Mouse (Mus musculus): ENCODE data around the gene Phpt1. TPM values are rescaled to one million over a fixed set of nuclear protein-coding genes. Genes with fewer than 3 reads are reported as not detected.

The Phpt1 gene
- total RNA-seq, 2 experiments from 2014 or later: 63.5 to 82.8 TPM

Other genes starting within 250 kb of the Phpt1 start
- gene Man1b1, start 242.9 kb downstream of the Phpt1 start, total RNA-seq (2021): 10 to 100 TPM; 41.5 to 41.9 TPM
- gene Dpp7, start 218.9 kb downstream of the Phpt1 start, total RNA-seq (2021): 10 to 100 TPM; 15.4 to 19.1 TPM
- gene Uap1l1, start 209.5 kb downstream of the Phpt1 start, total RNA-seq (2021): 10 to 100 TPM; 11.2 to 11.8 TPM
- gene Sapcd2, start 202.9 kb downstream of the Phpt1 start, total RNA-seq (2021): 1 to 10 TPM; 3.3 to 5.3 TPM
- 10 to 100 TPM; 11.7 to 15.1 TPM for gene Entpd2, start 179.3 kb downstream of the Phpt1 start, total RNA-seq (2021)
- gene Npdc1, start 175.9 kb downstream of the Phpt1 start, total RNA-seq (2021): 10 to 100 TPM; 67.8 to 83.9 TPM
- gene Fut7, start 152.0 kb downstream of the Phpt1 start, total RNA-seq (2021): 1 to 10 TPM in 1 of 2 experiments, under 1 TPM in 1; 0.67 to 1.1 TPM
- gene Abca2, start 146.5 kb downstream of the Phpt1 start, total RNA-seq (2021): 10 to 100 TPM; 21.1 to 27.4 TPM
- gene Clic3, start 118.4 kb downstream of the Phpt1 start, total RNA-seq (2021): under 1 TPM; 0.90 to 0.91 TPM
- 10 to 100 TPM; 33.1 to 42.3 TPM for gene Paxx, start 114.1 kb downstream of the Phpt1 start, total RNA-seq (2021)
- gene Ptgds, start 105.2 kb downstream of the Phpt1 start, total RNA-seq (2021): 1 to 10 TPM; 3.8 to 3.9 TPM
- gene Lcn12, start 81.3 kb downstream of the Phpt1 start, total RNA-seq (2021): not detected
- gene Fbxw5, start 74.5 kb downstream of the Phpt1 start, total RNA-seq (2021): 10 to 100 TPM; 73.1 to 88.8 TPM
- 10 to 100 TPM; 16.8 to 42.9 TPM for gene C8g, start 73.5 kb downstream of the Phpt1 start, total RNA-seq (2021)
- 10 to 100 TPM; 18.0 to 22.7 TPM for gene Traf2, start 28.3 kb downstream of the Phpt1 start, total RNA-seq (2021)
- gene Edf1, start 17.4 kb downstream of the Phpt1 start, total RNA-seq (2021): 100 to 1,000 TPM; 266 to 285 TPM
- 1 to 10 TPM; 1.6 to 6.3 TPM for gene Mamdc4, start 379 bp downstream of the Phpt1 start, total RNA-seq (2021)
- 1 to 10 TPM; 1.8 to 2.2 TPM for gene Ajm1, start 6.5 kb upstream of the Phpt1 start, total RNA-seq (2021)
- 10 to 100 TPM; 70.0 to 88.5 TPM for gene Rabl6, start 33.3 kb upstream of the Phpt1 start, total RNA-seq (2021)
- gene Ccdc183, start 42.5 kb upstream of the Phpt1 start, total RNA-seq (2021): not detected
- 10 to 100 TPM; 28.2 to 30.8 TPM for gene Tmem141, start 46.8 kb upstream of the Phpt1 start, total RNA-seq (2021)
- 10 to 100 TPM; 11.3 to 15.8 TPM for gene Fcna, start 52.8 kb upstream of the Phpt1 start, total RNA-seq (2021)
- gene Lcn8, start 77.9 kb upstream of the Phpt1 start, total RNA-seq (2021): 1 to 10 TPM in 1 of 2 experiments, not detected in 1; 1.6 TPM
- not detected for gene Lcn5, start 82.7 kb upstream of the Phpt1 start, total RNA-seq (2021)
- not detected for gene Lcn6, start 101.6 kb upstream of the Phpt1 start, total RNA-seq (2021)
- not detected for gene Lcn10, start 107.5 kb upstream of the Phpt1 start, total RNA-seq (2021)
- gene Obp2a, start 124.8 kb upstream of the Phpt1 start, total RNA-seq (2021): 1 to 10 TPM; 2.4 to 2.6 TPM
- gene Bmyc, start 131.5 kb upstream of the Phpt1 start, total RNA-seq (2021): 10 to 100 TPM; 40.8 to 42.7 TPM
- not detected for gene Obp2b, start 161.8 kb upstream of the Phpt1 start, total RNA-seq (2021)
- gene Lcn3, start 190.3 kb upstream of the Phpt1 start, total RNA-seq (2021): not detected
- gene Lcn11, start 201.8 kb upstream of the Phpt1 start, total RNA-seq (2021): not detected
- not detected for gene Gm13539, start 207.0 kb upstream of the Phpt1 start, total RNA-seq (2021)
- not detected for gene Glt6d1, start 240.6 kb upstream of the Phpt1 start, total RNA-seq (2021)
- not detected for gene Lcn9, start 247.9 kb upstream of the Phpt1 start, total RNA-seq (2021)

All from adrenal gland, postnatal 10 days (tissue).